Mouse (Mus musculus) heart, embryonic 10.5 days (tissue): Measurements from ENCODE around the gene Oca2. TPM values are rescaled to one million over a fixed set of nuclear protein-coding genes. Genes with fewer than 3 reads are reported as not detected.

Experiments used
- DNase-seq: peaks from one replicate; pipeline ENCODE4 v3.0.0-alpha.2; 2017; ENCODE audit warnings: low spot score
- H3K27ac ChIP-seq: fragments of 300-500 bp; sonication (generic); 2 replicates; pipeline ENCODE4 v1.5.1; 2016; ENCODE audit warnings: mild to moderate bottlenecking
- H3K27me3 ChIP-seq: fragments of 300-500 bp; sonication (generic); 2 replicates; pipeline ENCODE4 v1.6.1; 2016; ENCODE audit warnings: mild to moderate bottlenecking; ENCODE audit not compliant: poor library complexity, insufficient read depth, severe bottlenecking
- H3K36me3 ChIP-seq: fragments of 300-500 bp; sonication (generic); 2 replicates; pipeline ENCODE4 v1.6.1; 2016; ENCODE audit warnings: mild to moderate bottlenecking, moderate library complexity
- H3K4me1 ChIP-seq: fragments of 300-500 bp; sonication (generic); 2 replicates; pipeline ENCODE4 v1.6.1; 2016; ENCODE audit warnings: mild to moderate bottlenecking
- H3K4me3 ChIP-seq: fragments of 300-500 bp; sonication (generic); 2 replicates; pipeline ENCODE4 v1.5.1; 2016; ENCODE audit warnings: mild to moderate bottlenecking, moderate library complexity
- H3K9me3 ChIP-seq: fragments of 300-500 bp; sonication (generic); 2 replicates; pipeline ENCODE4 v1.6.1; 2016; ENCODE audit warnings: mild to moderate bottlenecking, moderate library complexity
- WGBS: fragments of 180-500 bp; shearing (Covaris S2); methylation state at CpG from one replicate; pipeline ENCODE4 v1.1.7; 2016; 5-methylcytosine and 5-hydroxymethylcytosine counted together
- polyA plus RNA-seq: library from polyadenylated mRNA; unstranded; fragments of >200 nt; fragmentation: Nextera tagmentation; extraction: Ambion mirVana; gene quantifications from 2 replicates; pipeline ENCODE4 v1.2.1, GENCODE M21; 2016

The Oca2 gene
- polyA plus RNA-seq, 1 experiment from 2014 or later = not detected

DNA sequence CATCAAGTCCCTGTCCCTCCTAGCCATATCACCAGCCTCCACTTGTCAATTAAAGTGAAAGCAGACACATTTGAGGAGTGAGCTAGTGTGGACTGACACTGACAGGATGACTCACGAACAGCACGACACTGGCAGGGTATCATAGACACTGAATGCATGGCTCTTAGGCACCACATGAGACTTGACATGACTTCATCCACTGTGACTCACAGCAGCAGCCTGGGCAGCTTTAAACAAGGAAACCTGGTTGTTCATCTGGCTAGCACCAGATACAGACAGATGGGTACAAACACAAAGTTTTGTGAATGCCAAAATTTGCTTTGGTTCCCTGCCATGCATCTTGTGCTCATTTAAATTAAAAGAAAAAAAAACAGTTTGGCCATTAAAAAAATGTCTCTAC is 182.4 kb downstream of the Oca2 start:
- 48% methylated on average over 2 of the region's 2 CpGs for WGBS
- Histone ChIP-seq H3K4me3 (no peak overlapping the region), H3K4me1 (no peaks in the 10 kb centered on the region), H3K36me3 (no peaks in the 10 kb centered on the region), H3K9me3 (no peaks in the 10 kb centered on the region), H3K27me3 (no peaks in the 10 kb centered on the region), H3K27ac (no peak overlapping the region)
- DNase-seq = no peak

DNA sequence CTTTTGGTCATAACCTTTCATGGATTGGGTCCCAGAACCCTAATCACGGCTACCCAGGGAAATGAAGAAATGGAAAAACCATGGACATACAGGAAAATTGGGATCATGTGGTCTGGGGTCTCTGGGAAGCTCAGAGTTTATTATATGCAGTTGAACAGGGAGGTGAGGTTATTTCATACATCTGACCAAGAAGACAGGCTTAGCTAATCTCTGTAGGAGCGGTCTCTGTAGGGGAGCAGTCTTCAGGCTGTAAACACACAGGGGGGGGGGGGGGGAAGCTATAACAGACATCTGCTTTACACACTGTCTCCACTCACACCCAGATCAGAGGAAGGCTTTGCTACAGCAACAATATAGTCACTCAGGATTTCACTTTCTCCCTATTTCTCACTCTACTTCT is 184.0 kb downstream of the Oca2 start:
- Histone ChIP-seq H3K27me3 (no peaks in the 10 kb centered on the region), H3K4me3 (no peak overlapping the region), H3K36me3 (no peaks in the 10 kb centered on the region), H3K27ac (no peak overlapping the region), H3K9me3 (no peaks in the 10 kb centered on the region), H3K4me1 (no peaks in the 10 kb centered on the region)
- 77% methylated on average over 2 of the region's 2 CpGs for WGBS
- DNase-seq = no peak

DNA sequence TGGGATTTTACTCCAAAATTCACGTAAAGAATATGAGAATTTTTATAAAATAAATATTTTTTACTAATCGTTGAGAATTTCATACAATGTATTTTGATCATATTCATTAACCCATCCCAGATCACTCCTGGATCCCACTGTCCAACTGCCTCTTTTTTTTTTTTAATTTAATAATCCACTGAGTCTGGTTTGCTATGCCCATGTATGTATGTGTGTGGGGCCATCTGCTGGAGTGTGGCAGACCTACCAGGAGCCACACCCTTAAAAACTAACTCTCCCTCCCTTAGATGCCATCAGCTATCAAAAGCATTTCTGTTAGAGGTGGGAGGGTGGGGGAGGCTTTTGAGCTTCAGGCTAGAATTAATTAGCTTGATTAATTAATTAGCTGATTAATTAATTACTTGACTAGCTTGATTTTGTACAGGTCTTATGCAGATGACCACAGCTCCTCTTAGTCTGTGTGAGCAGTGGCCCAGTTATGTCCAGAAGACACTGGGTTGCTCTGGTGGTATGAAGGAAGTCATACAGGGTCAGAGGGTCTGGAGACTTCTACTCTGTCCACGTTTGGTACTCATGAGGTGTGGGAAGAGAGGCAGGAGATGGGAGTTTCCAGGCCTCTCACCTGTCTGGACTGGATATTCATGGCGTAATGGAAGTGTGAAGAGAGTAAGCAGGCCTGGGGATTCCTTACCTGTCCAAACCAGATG is 221.4 kb downstream of the Oca2 start:
- no peaks in the 10 kb centered on the region for H3K27me3 ChIP-seq
- H3K4me3 ChIP-seq = no peak overlapping the region
- H3K36me3 ChIP-seq = no peaks in the 10 kb centered on the region
- no peak overlapping the region for H3K27ac ChIP-seq
- H3K4me1 ChIP-seq = no peaks in the 10 kb centered on the region
- H3K9me3 ChIP-seq = no peaks in the 10 kb centered on the region
- 76% methylated on average over 4 of the region's 4 CpGs for WGBS
- no peak for DNase-seq

DNA sequence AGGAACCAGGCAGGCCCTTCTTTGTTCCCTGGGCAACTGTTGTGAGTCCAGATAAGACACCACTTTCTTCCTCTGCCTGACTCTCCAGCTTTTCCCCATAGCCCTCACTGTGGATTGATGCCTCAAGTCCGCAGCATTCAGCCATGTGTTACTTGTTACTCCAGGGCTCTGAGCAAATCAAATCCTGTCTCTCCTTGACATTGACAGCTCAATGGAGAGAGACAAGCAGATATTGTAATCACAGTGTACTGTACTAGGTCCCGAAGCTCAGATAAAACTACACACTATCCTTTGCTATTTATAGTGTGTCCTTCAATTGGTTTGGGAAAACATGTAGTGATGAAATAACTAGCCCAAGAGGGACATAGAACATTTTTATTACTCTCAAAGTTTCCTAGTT is 258.7 kb downstream of the Oca2 start:
- no peaks in the 10 kb centered on the region for H3K9me3 ChIP-seq
- 25% methylated on average over 2 of the region's 2 CpGs for WGBS
- DNase-seq = no peak
- H3K27me3 ChIP-seq = no peaks in the 10 kb centered on the region
- H3K4me3 ChIP-seq = no peak overlapping the region
- peaks cover 3% of the 10 kb centered on the region; the same call in 1 of the 2 replicates for H3K4me1 ChIP-seq
- H3K36me3 ChIP-seq = no peaks in the 10 kb centered on the region
- no peak overlapping the region for H3K27ac ChIP-seq

DNA sequence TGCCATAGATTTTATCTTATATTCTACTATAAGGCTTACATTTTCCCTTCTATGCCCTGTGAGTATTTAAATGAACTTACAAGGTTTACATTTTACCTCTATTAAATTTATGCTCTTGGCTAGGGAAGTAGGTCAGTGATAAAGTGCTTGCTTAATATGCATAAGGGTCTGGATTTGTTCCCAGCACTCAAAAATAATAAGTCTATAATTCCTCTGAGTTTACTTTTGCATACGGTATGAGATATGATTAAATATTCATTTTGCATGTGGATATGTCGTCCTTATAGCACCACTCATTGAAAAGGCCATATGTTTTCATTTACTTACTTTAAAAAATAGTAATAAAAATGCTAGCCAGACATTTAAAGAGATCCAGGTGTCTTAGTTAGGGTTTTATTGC is 259.8 kb downstream of the Oca2 start:
- Histone ChIP-seq H3K9me3 (no peaks in the 10 kb centered on the region), H3K27ac (no peak overlapping the region), H3K36me3 (no peaks in the 10 kb centered on the region), H3K27me3 (no peaks in the 10 kb centered on the region), H3K4me1 (peaks cover 3% of the 10 kb centered on the region; the same call in 1 of the 2 replicates), H3K4me3 (no peak overlapping the region)
- WGBS = 79% methylated on average over 2 of the region's 2 CpGs
- no peak for DNase-seq

DNA sequence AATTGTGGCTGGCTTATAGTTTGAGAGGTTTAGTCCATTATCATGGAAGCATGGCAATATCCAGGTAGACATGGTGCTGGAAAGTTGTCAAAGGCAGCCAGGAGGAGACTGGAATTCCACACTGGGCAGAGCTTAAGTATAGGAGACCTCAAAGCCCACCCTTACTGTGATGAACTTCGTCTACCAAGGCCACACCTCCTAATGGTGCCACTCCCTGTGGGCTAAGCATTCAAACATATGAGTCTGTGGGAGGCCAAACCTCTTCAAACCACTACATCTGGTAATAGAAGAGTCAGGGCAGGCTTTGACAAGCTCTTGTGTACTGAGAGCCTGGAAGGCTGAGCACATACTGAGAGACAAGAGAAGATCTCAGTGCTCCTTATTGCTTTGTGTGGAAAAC is 260.2 kb downstream of the Oca2 start:
- peaks cover 3% of the 10 kb centered on the region; the same call in 1 of the 2 replicates for H3K4me1 ChIP-seq
- no peaks in the 10 kb centered on the region for H3K9me3 ChIP-seq
- H3K27ac ChIP-seq = no peak overlapping the region
- 67% methylated on average over 1 of the region's 1 CpGs for WGBS
- H3K4me3 ChIP-seq = no peak overlapping the region
- DNase-seq = no peak
- H3K27me3 ChIP-seq = no peaks in the 10 kb centered on the region
- no peaks in the 10 kb centered on the region for H3K36me3 ChIP-seq

DNA sequence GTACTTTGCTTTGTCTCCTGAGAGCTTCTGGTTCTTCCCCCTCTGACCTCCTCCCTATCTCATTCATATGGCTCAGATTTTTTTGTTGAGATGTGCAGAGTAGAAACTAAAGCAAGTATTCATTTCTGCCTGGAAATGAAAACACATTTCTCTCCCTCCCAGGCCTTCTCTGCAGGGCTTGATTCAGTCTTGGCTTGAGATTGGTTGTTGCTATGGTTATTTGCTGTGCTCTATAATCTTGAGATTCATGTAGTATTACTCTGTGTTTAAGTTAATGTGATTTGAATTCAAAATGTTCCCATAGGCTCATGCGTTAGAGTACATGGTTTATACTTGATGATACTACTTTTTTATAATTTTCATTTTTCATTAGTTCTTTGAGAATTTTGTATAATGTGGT is 260.9 kb downstream of the Oca2 start:
- H3K36me3 ChIP-seq = no peaks in the 10 kb centered on the region

DNA sequence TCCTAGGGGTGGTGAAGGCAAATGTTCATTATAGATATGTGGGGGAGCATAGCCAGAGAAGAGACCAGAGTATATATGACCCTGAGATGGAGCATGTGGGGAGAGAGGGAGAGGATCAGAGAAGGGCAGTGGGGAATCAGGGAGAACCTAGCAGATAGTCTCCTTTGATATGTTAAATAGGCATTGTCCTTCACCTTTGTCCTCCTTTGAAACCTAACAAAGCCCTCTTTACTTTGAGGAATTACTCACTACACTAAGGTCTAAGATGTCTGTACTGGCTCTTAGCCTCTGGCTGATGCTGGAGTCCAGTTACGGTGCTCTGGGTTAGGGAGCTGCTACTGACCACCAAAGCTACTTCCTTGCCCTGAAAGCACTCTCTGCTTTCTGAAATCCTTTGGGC is 279.0 kb downstream of the Oca2 start:
- Histone ChIP-seq H3K36me3 (no peaks in the 10 kb centered on the region), H3K27ac (no peak overlapping the region), H3K27me3 (no peaks in the 10 kb centered on the region), H3K9me3 (no peaks in the 10 kb centered on the region), H3K4me3 (no peak overlapping the region), H3K4me1 (no peaks in the 10 kb centered on the region)
- WGBS = 53% methylated on average over 1 of the region's 1 CpGs
- no peak for DNase-seq

More for the DNA sequence above, 260.9 kb downstream of the Oca2 start:
- no peak overlapping the region for H3K4me3 ChIP-seq
- 94% methylated on average over 1 of the region's 1 CpGs for WGBS
- no peak for DNase-seq
- no peak overlapping the region for H3K27ac ChIP-seq
- H3K4me1 ChIP-seq = peaks cover 3% of the 10 kb centered on the region; the same call in 1 of the 2 replicates
- no peaks in the 10 kb centered on the region for H3K9me3 ChIP-seq
- no peaks in the 10 kb centered on the region for H3K27me3 ChIP-seq

DNA sequence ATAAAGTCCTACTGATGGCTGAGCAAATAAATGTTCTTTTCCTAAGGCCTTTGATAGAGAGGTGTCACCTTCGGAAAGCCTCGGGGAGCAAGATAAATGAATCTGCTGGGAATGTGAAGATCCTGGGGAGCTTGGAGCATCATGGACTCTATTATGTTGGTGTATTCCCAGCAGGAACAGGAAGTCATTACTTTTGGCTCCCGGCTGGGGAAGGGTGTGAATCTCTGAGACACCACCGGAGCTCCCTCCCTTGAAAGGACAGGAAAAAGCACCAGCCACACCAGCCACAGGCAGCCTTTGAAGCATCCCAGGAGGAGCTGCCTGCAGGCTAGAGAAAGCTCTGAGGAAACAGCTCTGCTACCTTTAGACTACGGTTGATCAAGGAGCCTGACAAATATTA is 280.2 kb downstream of the Oca2 start:
- Histone ChIP-seq H3K36me3 (no peaks in the 10 kb centered on the region), H3K4me1 (no peaks in the 10 kb centered on the region), H3K27me3 (no peaks in the 10 kb centered on the region), H3K9me3 (no peaks in the 10 kb centered on the region), H3K4me3 (no peak overlapping the region), H3K27ac (no peak overlapping the region)
- WGBS = 5% methylated on average over 5 of the region's 5 CpGs
- DNase-seq = no peak

DNA sequence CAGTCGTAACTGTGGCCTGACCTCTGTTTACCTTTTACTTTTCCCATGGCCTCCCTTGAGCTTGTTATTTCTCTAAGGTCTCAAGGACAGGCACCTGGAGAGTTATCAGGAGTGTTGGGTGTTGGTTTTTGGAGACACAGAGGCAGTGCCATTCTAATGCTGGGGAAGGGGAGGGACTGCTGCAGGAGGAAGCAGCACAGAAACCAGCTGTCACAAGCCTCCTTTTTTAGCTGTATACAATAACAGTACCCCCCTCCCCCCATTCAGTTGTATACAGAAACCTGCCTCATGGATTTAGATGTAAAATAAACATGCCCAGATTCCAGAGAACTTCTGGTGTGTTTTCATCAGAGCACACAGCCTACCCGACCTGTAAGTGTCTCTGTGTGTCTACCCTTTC is 295.3 kb downstream of the Oca2 start:
- no peak for DNase-seq
- H3K4me3 ChIP-seq = no peak overlapping the region
- H3K9me3 ChIP-seq = no peaks in the 10 kb centered on the region
- H3K4me1 ChIP-seq = no peaks in the 10 kb centered on the region
- H3K36me3 ChIP-seq = no peaks in the 10 kb centered on the region
- WGBS = 61% methylated on average over 2 of the region's 2 CpGs
- H3K27me3 ChIP-seq = no peaks in the 10 kb centered on the region
- H3K27ac ChIP-seq = no peak overlapping the region

DNA sequence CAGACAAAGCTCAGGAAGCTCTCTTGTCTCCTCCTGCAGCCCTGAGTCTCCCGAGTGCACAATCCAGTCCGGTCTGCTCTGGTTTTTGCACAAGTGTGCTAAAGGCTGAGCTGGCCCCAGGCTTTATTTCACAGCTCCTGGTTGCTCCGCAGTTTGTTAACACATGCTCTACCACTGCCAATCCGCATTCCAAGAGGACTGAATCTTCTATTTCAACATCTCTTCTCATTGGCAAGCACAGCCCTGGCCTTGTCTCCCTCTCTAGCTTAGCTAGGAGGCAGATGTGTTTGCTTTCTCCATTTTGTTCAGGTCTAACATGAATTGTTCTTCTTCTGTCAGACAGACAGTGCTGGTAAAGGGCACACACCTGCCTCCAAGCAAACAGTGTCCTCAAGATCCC is 309.7 kb downstream of the Oca2 start:
- WGBS = 70% methylated on average over 4 of the region's 4 CpGs
- H3K36me3 ChIP-seq = no peaks in the 10 kb centered on the region

DNA sequence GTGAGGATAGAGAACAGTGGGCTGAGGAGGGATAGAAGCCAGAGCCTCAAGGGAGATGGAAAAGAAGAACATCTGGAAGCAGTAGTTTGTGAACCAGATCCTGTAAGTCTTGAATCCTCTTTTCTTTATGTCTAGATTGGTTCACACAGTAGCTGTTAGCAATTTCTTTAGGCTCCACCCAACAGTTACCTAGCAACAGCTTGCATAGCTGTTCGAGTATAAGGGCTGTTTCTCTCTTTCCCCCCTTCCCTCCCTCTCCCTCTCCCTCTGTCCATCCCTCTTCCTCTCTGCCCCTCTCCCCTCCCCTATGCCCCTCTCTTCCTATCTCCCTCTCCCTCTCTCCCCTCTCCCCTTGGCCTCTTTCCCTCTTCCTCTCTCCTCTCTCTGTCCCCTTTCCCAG is 312.2 kb downstream of the Oca2 start:
- DNase-seq = no peak
- Histone ChIP-seq H3K27me3 (no peaks in the 10 kb centered on the region), H3K4me3 (no peak overlapping the region), H3K9me3 (no peaks in the 10 kb centered on the region), H3K4me1 (no peaks in the 10 kb centered on the region), H3K27ac (no peak overlapping the region), H3K36me3 (no peaks in the 10 kb centered on the region)
- WGBS = 15% methylated on average over 1 of the region's 1 CpGs

More for the DNA sequence above, 309.7 kb downstream of the Oca2 start:
- no peak overlapping the region for H3K27ac ChIP-seq
- H3K4me1 ChIP-seq = no peaks in the 10 kb centered on the region
- no peak overlapping the region for H3K4me3 ChIP-seq
- DNase-seq = no peak
- H3K9me3 ChIP-seq = no peaks in the 10 kb centered on the region
- no peaks in the 10 kb centered on the region for H3K27me3 ChIP-seq
